Mouse (Mus musculus): ENCODE data around the gene Elf1. TPM values are rescaled to one million over a fixed set of nuclear protein-coding genes. Genes with fewer than 3 reads are reported as not detected.
"Not testable (repeated sequence)": the region's sequence is repeated elsewhere in the genome, so short reads cannot be mapped to it uniquely, and the experiment has no call there.

The Elf1 gene
- polyA plus RNA-seq (2012; rRNA removed) = 15.3 and 15.4 TPM in 2 replicates

- peak; percentile 93 for TF ChIP-seq POLR2A (IDR thresholded peaks at IDR 0.05; ENCODE audit: low read depth, low read length)
- no peak for TF ChIP-seq CTCF (conservative IDR thresholded peaks at IDR 0.05; ENCODE audit: insufficient read depth, insufficient read length, low read depth, low read length)
- peak; percentile 98 for DNase-seq
- peak within 1 kb of the TSS; percentile 97 for H3K27ac ChIP-seq (ENCODE audit: insufficient read depth, low read depth, low read length)
- no peaks in the 10 kb centered on the region for H3K27me3 ChIP-seq (replicated peaks; ENCODE audit: control insufficient read depth, insufficient read depth, low read length)
- H3K4me3 ChIP-seq (ENCODE audit: insufficient read depth, low read depth, low read length) = peak within 1 kb of the TSS; percentile 71
- H3K36me3 ChIP-seq (ENCODE audit: control insufficient read depth, insufficient read depth, low read length) = no peaks in the 10 kb centered on the region
- under 1% methylated on average over 95 of the region's 96 CpGs for whole genome bisulfite sequencing
- H3K4me1 ChIP-seq (ENCODE audit: control insufficient read depth, insufficient read depth, low read length) = peaks cover 19% of the 10 kb centered on the region
Observed at GRCm38 (mm10) chr14:79480624-79481338, at the start of gene Elf1. Gene Elf1 (plus strand): TSS chr14:79481194.

GRCm38 (mm10) chr14:79434068-79434467 is 46.9 kb upstream of the Elf1 start:
- no peak for DNase-seq
- Histone ChIP-seq H3K27ac (ENCODE audit: insufficient read depth, low read depth, low read length) (no peak overlapping the region), H3K4me3 (ENCODE audit: insufficient read depth, low read depth, low read length) (no peak overlapping the region), H3K4me1 (ENCODE audit: control insufficient read depth, insufficient read depth, low read length) (no peaks in the 10 kb centered on the region), H3K27me3 (replicated peaks; ENCODE audit: control insufficient read depth, insufficient read depth, low read length) (no peaks in the 10 kb centered on the region), H3K36me3 (ENCODE audit: control insufficient read depth, insufficient read depth, low read length) (no peaks in the 10 kb centered on the region)
- TF ChIP-seq POLR2A (IDR thresholded peaks at IDR 0.05; ENCODE audit: low read depth, low read length) = no peak
- no peak for TF ChIP-seq CTCF (conservative IDR thresholded peaks at IDR 0.05; ENCODE audit: insufficient read depth, insufficient read length, low read depth, low read length)
- 84% methylated on average over 1 of the region's 1 CpGs for WGBS

GRCm38 (mm10) chr14:79440655-79441054 is 40.3 kb upstream of the Elf1 start:
- H3K27ac ChIP-seq (ENCODE audit: insufficient read depth, low read depth, low read length) = no peak overlapping the region
- H3K36me3 ChIP-seq (ENCODE audit: control insufficient read depth, insufficient read depth, low read length) = no peaks in the 10 kb centered on the region
- no peaks in the 10 kb centered on the region for H3K4me1 ChIP-seq (ENCODE audit: control insufficient read depth, insufficient read depth, low read length)
- DNase-seq = no peak
- TF ChIP-seq POLR2A (IDR thresholded peaks at IDR 0.05; ENCODE audit: low read depth, low read length) = no peak
- TF ChIP-seq CTCF (conservative IDR thresholded peaks at IDR 0.05; ENCODE audit: insufficient read depth, insufficient read length, low read depth, low read length) = no peak
- H3K4me3 ChIP-seq (ENCODE audit: insufficient read depth, low read depth, low read length) = no peak overlapping the region
- H3K27me3 ChIP-seq (replicated peaks; ENCODE audit: control insufficient read depth, insufficient read depth, low read length) = no peaks in the 10 kb centered on the region
- 90% methylated on average over 2 of the region's 2 CpGs for WGBS

- no peaks in the 10 kb centered on the region for H3K27me3 ChIP-seq (replicated peaks; ENCODE audit: control insufficient read depth, insufficient read depth, low read length)
- H3K27ac ChIP-seq (ENCODE audit: insufficient read depth, low read depth, low read length) = no peak overlapping the region
- peak; percentile 4 for DNase-seq
- 59% methylated on average over 5 of the region's 5 CpGs for WGBS
- no peak for TF ChIP-seq POLR2A (IDR thresholded peaks at IDR 0.05; ENCODE audit: low read depth, low read length)
- no peak for TF ChIP-seq CTCF (conservative IDR thresholded peaks at IDR 0.05; ENCODE audit: insufficient read depth, insufficient read length, low read depth, low read length)
- H3K36me3 ChIP-seq (ENCODE audit: control insufficient read depth, insufficient read depth, low read length) = no peaks in the 10 kb centered on the region
- no peaks in the 10 kb centered on the region for H3K4me1 ChIP-seq (ENCODE audit: control insufficient read depth, insufficient read depth, low read length)
- no peak overlapping the region for H3K4me3 ChIP-seq (ENCODE audit: insufficient read depth, low read depth, low read length)
Observed at GRCm38 (mm10) chr14:79441441-79441840, 39.6 kb upstream of the Elf1 start.

DNA sequence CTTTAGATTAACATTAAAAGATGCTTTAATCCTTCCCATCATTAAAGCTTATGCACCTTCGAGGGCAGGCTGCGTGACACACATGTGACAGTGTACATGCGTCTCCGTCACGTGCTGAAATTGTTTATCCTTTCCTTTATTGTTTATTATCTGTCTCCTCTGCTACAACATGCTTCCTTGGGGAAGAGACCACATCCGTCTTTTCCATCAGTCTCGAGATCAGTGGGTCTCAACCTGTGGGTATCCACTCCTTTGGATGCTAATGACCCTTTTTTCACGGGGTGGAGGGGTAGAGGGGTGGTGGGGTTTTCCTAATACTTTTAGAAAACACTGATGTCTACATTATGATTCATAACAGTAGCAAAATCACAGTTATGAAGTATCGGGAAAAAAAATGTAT is 36.4 kb upstream of the Elf1 start:
- H3K36me3 ChIP-seq (ENCODE audit: control insufficient read depth, insufficient read depth, low read length) = no peaks in the 10 kb centered on the region
- H3K4me3 ChIP-seq (ENCODE audit: insufficient read depth, low read depth, low read length) = no peak overlapping the region
- no peak for DNase-seq
- H3K4me1 ChIP-seq (ENCODE audit: control insufficient read depth, insufficient read depth, low read length) = no peaks in the 10 kb centered on the region; the same call in 1 of the 2 replicates
- no peaks in the 10 kb centered on the region for H3K27me3 ChIP-seq (replicated peaks; ENCODE audit: control insufficient read depth, insufficient read depth, low read length)
- no peak overlapping the region for H3K27ac ChIP-seq (ENCODE audit: insufficient read depth, low read depth, low read length)
- TF ChIP-seq POLR2A (IDR thresholded peaks at IDR 0.05; ENCODE audit: low read depth, low read length) = no peak
- 87% methylated on average over 9 of the region's 9 CpGs for WGBS

DNA sequence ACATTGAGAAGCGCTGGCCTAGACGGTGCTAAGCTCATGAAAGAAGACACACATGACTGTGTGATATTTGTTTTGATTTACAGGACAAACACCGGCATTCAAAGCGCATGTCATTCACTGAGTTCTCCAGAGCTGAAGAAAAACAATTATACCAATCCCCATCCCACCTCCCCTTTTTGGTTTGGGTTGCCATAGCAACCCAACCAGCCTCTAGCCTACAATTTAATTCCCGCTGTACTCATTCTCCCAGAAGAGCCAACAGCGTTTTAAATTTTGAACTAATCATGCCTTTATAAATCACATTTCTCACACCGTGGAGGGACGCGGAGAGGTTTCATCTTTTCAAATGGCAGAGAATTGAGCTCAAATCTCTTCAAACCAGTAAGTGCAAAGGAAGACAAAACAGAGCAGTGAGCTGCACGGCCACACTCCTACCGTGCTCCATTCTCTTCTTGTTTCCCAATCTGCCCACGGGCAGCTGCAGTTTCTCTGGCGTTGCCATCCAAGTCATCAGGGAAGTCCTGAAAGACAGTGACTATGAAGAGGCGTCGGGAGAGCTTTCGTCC is 35.9 kb upstream of the Elf1 start:
- WGBS = 71% methylated on average over 16 of the region's 16 CpGs
- H3K27ac ChIP-seq (ENCODE audit: insufficient read depth, low read depth, low read length) = no peak overlapping the region
- H3K27me3 ChIP-seq (replicated peaks; ENCODE audit: control insufficient read depth, insufficient read depth, low read length) = no peaks in the 10 kb centered on the region
- DNase-seq = no peak
- H3K4me1 ChIP-seq (ENCODE audit: control insufficient read depth, insufficient read depth, low read length) = no peaks in the 10 kb centered on the region; the same call in 1 of the 2 replicates
- no peak overlapping the region for H3K4me3 ChIP-seq (ENCODE audit: insufficient read depth, low read depth, low read length)
- no peaks in the 10 kb centered on the region for H3K36me3 ChIP-seq (ENCODE audit: control insufficient read depth, insufficient read depth, low read length)
- TF ChIP-seq CTCF (conservative IDR thresholded peaks at IDR 0.05; ENCODE audit: insufficient read depth, insufficient read length, low read depth, low read length) = no peak
- no peak for TF ChIP-seq POLR2A (IDR thresholded peaks at IDR 0.05; ENCODE audit: low read depth, low read length)

- 13% methylated on average over 39 of the region's 89 CpGs for WGBS
- peak; percentile 89 for DNase-seq
- not testable (repeated sequence) for H3K27ac ChIP-seq (ENCODE audit: insufficient read depth, low read depth, low read length); H3K4me1 ChIP-seq (ENCODE audit: control insufficient read depth, insufficient read depth, low read length); H3K27me3 ChIP-seq (replicated peaks; ENCODE audit: control insufficient read depth, insufficient read depth, low read length); H3K36me3 ChIP-seq (ENCODE audit: control insufficient read depth, insufficient read depth, low read length)
- H3K4me3 ChIP-seq (ENCODE audit: insufficient read depth, low read depth, low read length) = peak within 1 kb of the TSS; percentile 51
Observed at GRCm38 (mm10) chr14:79451681-79452590, 29.1 kb upstream of the Elf1 start, which contains the start of gene Kbtbd6. Gene Kbtbd6 (plus strand): TSS chr14:79451835.

DNA sequence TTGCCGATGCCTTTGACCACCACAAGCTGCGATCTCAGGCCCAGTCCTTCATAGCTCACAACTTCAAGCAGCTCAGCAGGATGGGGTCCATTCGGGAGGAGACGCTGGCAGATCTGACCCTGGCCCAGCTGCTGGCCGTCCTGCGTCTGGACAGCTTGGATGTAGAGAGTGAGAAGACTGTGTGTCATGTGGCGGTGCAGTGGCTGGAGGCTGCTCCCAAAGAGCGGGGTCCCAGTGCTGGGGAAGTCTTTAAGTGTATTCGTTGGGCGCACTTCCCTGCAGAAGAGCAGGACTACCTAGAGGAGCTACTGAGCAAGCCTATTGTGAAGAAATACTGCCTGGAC is 28.4 kb upstream of the Elf1 start:
- WGBS = 96% methylated on average over 7 of the region's 10 CpGs

More for the DNA sequence above, 28.4 kb upstream of the Elf1 start:
- DNase-seq; H3K27ac ChIP-seq (ENCODE audit: insufficient read depth, low read depth, low read length); H3K4me1 ChIP-seq (ENCODE audit: control insufficient read depth, insufficient read depth, low read length); H3K4me3 ChIP-seq (ENCODE audit: insufficient read depth, low read depth, low read length); H3K27me3 ChIP-seq (replicated peaks; ENCODE audit: control insufficient read depth, insufficient read depth, low read length); H3K36me3 ChIP-seq (ENCODE audit: control insufficient read depth, insufficient read depth, low read length): not testable (repeated sequence)
